Mouse (Mus musculus): Measurements from ENCODE around the gene Tspan7.

DNA sequence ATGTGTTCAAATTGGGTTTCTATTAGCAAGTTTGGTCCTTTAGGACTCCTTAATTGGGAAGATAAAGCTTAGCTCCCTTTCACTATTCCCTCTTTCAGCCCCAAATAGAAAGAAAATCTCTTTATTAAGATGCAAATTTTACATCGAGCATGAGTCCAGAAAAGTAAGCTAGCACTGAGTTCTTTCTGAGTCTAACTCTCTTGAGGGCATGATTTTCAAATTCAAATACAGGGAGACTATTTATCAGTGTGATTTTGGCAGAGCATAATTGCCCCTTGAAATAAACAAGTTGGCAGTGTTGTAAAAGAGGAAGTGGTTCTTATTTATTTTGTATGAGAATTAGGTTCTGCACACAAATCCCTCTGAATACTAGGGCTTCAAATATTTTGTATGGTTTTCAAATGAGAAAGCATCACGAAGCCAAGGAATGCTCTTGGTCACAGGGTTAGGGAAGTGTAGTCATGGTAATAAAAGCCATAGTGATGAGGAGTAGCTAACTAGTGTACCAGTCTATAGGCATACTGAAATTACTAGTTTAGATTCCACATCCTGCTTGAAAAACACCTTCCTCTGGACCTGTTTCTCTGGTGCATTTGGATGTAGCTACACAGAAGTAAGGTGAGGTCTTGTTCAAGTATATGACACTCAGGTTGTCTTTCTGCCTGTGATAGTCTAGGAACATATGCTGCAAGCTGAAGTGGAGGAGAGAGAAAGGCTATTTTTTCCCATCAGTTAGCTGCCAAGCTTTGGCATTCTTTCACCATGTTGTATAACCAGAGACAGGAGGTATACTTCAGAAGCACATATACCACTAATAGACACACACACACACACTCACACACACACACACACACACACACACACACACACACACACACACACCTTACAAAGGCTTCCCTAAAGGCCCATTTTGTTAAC is 34.6 kb upstream of the Tspan7 start:
- no peak for TF ChIP-seq CTCF (IDR thresholded peaks at IDR 0.05; ENCODE audit: extremely low read depth, insufficient read depth, low read length)
- TF ChIP-seq POLR2A (IDR thresholded peaks at IDR 0.05; ENCODE audit: extremely low read depth, insufficient read depth, low read length) = no peak
